Mouse (Mus musculus): ENCODE data around the gene Ahnak2.

DNA sequence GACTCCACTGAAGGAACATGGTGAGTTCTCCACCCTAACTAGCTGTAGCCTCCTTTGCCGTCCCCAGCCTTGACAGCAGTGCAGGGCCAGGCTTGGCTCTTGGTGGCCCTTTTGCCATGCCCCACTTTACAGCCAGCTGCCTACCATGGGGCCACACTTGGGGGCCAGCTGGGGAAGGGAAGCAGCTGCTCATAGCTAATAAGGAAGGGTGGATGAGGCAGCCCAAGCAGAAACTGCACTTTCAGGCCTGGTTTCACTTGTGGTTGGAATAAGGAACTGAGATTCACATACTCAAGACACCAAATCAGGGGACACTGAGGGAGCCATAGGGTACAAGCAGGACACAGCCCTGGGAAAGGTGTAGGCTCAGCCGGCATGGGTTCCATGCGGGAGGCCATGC lies 40.4 kb downstream of the Ahnak2 start:
- TF ChIP-seq CTCF (IDR thresholded peaks at IDR 0.05; ENCODE audit: low read depth) (no peak), EP300 (IDR thresholded peaks at IDR 0.05; ENCODE audit: low read depth) (no peak)

Data from heart, postnatal 0 days (tissue).